Mouse (Mus musculus) activated CD4-positive, CD25-positive, alpha-beta regulatory T cell, adult 4 months (primary cell): ENCODE results near the gene Gm44596. TPM values are rescaled to one million over a fixed set of nuclear protein-coding genes. Genes with fewer than 3 reads are reported as not detected.
A peak's percentile ranks its signal among the peaks of the same experiment; 100 is the strongest.

Experiments used
- ATAC-seq: one replicate; pipeline ENCODE4 v1.8.0; 2017
- polyA plus RNA-seq, 2 experiments: library from polyadenylated mRNA; unstranded; fragments of 100-300 nt; shearing (Covaris generic); gene quantifications; one replicate each; pipeline ENCODE4 v1.2.1; 2017

The Gm44596 gene
- polyA plus RNA-seq, 2 experiments from 2014 or later: not detected

DNA sequence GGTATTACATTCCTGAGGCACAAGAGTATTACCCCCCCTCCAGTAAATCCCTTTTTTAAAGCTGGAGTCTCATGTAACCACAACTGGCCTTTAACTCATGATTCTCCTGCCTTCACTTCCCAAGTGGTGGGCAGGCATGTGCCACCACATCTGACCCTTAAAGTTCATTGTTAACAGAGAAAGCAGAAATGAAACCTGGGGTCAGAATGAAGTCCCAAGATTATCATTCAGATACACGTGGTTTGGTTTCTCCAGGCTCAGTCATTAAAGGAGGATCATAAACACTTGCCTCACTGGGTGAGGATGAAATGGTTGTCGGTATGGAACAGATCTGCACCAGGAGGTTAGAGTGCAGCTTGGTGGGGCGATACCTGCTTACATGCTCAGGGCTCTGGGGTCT, 6.0 kb downstream of the Gm44596 start:
- ATAC-seq: no peak

DNA sequence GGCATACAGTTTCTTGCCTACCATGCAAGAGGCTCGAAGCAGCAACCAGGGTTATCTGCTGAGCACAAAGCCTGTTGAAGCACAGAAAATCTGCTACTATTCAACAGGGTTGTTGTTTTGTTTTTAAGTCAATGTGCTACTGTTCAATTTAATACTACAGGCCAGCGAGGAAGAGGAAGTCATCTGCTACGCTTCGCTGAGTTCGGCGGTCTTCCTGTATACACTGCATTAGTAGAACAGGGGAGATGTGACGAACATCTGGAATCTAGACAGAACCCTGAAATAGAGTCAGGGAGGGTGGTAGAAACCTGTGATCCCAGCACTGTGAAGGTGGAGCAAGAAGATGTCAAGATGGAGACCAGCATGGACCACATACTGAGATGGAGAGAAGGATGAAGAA, 8.4 kb downstream of the Gm44596 start:
- no peak for ATAC-seq

DNA sequence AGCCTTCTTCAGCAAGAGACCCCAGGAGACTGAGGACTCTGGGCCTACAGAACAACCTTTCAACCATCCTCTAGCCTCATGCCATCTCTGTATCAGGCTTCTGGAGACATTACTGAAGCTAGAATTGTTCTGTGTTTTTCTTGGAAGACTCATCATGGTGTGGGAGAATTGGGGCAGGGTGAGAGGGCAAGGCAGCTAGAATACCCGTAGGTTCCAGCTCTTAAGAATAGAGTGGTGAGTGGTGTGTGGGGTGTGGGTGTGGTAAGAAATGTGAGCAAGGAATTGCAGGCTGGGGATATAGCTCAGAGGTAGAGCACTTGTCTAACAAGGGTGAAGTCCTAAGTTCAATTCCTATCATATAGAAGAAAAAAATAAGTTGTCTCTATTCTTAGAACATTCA, 9.7 kb downstream of the Gm44596 start:
- ATAC-seq: no peak

DNA sequence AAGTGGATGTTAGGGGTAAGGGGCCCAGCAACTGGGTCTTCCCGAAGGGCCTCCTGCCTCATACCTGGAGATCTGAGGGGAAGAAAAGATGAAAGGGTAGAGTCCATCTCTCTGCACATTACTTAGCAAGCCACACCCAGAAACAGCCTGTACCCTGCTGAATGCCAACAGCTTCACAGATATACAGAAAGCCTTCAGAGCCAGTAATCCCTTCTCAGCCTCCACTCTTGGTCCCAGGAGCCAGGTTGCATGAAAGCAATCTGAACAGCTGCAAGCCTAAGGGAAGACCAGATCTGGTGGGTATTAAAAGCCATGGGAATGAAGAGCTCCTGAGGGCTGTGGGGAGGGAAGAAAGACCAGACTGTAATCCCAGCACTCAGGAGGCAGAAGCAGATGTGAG, 13.9 kb downstream of the Gm44596 start:
- ATAC-seq: no peak

DNA sequence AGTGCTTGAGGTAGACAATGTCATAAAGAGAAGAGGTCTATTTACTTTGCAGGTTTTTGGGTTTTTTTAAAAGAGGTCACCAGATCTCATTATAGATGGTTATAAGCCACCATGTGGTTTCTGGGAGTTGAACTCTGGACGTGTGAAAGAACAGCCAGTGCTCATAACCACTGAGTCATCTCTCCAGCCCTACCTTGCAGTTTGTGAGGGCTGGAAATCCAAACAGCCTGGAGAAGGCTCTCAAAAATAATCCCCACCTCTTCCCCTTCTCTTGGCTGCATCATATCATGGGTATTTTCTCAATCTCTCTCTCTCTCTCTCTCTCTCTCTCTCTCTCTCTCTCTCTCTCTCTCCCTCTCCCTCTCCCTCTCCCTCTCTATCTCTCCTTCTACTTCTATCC, 15.4 kb downstream of the Gm44596 start:
- ATAC-seq: no peak

DNA sequence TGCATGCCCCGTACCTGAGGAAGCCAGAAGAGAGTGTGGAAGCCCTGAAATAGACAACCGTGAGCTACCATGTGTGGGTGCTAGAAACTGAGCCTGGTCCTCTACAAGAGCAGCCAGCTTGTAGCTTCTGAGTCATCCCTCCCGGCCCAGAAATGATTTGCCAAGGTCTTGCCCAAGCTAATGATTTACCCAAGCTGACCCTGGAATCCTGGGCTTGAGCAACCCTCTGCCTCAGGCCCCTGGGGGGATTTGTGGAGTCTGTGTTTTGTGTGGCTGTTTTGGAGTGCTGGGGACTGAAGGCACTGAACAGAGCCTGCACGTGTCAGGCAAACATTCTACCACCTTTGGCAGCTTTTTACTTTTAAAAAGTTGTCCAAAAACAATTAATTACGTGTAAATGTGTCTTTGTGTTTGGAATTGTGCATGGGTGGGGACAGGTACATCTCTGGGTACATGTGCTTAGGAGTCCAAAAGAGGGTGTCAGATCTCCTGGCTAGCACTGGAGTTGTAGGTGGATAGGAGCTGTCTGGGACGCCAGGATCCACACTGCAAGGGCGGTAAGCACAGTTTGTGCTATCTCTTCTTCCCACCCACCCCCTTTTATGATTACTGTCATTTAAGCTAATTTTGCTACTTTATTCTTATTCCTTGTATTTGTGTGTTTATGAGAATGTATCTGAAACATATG, 22.4 kb downstream of the Gm44596 start:
- no peak for ATAC-seq

DNA sequence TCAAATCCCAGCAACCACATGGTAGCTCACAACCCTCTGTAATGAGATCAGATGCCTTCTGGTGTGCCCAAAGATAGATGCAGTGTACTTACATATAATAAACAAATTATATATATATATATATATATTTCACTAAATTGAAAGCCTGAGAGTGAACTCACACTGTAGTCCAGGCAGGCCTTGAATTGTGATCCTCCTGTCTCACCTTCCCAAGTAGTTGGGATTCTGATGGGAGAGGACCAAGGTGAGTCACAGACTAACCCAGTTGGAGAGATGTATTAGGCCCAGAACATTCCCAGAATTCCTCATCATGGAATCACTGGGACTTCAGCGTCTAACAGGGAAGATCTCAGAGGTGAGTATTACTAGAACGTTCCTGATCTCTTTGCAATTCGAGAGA, 23.7 kb downstream of the Gm44596 start, which contains the start of gene Nrip2:
TSS of gene Nrip2 (plus strand) at position 301 of the 400 bp plus-strand sequence.
- no peak for ATAC-seq

DNA sequence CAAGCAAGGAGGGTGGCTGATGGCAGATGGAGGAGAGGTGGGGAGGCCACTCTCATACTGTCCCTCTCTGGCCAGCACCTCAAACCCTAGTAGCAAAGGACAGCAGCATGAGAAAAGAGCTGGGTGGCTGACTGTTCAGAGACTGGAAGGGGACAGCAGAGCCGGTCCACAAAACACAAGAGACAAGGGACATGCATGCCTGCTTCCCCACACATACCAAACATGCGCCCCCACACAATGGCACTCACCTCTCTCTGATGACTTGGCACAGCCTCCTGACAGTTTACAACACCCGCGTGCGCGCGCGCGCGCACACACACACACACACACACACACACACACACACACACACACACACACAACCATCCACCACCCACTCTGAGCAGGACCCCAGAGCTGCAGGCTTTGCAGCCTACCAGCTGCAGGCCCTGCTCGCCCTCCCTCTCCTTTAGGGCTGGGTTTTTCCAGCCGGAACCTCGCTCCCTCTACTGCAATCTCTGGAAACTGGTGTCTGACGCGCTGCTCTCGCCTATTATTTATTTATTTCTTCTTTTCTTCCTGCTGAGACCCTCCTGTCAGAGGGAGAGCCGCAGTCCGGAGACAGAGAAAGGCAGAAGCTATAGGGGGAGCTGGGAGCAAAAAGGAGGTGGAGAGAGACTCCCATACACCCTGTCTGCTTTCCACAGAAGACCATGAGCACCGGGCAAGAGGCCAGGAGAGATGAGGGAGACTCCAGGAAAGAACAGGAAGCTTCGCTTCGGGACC, 24.3 kb downstream of the Gm44596 start:
- ATAC-seq: no peak

DNA sequence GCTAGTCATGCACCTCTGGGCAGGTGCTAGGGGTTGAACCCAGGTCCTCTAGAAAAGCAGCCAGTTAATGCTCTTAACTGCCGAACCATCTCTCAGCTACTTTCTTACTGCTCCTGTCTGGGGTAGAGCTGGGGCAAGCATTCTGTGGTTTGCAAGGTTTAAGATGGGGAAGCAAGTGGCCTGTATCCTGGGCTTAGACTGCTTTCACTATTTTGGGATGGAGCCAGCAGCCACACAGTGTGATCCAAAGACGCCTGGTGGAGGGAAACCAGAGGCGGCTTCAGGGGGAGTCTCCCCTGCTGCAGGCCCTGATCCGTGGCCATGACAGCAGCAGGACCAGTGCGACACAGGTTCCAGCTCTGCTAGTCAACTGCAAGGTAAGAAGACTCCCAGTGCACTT, 29.4 kb downstream of the Gm44596 start:
- ATAC-seq: no peak

DNA sequence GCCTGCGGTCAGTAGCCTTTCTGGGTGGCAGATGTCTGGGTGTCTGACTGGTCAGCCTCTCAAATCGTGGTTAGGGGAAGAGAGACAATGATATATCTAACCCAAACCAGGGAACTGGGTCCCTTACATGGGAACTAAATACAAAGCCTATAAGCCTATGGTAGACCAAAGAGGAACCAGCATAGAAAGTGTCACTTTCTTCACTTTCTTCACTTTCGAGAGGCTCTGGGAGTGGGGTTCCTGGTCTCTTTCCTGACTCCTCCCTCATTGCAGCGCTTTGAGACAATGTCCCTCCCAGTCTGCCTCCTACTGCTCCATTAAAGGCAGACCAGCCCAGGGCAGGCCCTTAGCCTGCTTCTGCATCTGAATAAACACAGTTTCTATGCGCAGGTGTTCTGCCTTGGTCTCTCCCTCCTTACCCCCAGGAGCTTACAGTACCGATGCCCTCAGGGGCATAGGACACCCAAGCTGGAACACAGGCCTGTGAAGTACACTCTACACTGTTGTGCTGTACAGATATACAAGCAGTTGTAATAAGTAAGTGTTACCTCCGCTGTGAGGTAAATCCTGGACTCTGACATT, 33.3 kb downstream of the Gm44596 start:
- no peak for ATAC-seq

DNA sequence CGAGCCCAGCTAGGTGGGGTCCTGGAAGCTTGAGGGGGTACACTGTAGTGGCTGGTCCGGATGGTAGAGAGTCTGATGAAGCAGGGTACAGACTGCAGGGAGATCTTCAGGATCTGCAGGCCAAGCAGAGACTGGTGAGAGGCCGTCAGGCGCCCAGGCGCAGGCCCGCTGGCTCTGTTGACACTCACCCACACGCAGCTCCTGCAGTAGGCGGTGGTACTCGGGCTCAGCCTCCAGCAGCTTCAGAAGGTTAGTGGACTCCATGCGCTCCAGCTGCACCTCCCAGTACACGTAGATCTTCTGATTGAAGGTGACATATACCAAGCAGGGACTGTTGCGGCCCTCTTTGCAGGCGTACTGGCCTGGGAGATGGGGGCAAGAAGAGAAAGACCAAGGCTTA, 35.0 kb downstream of the Gm44596 start:
- no peak for ATAC-seq

DNA sequence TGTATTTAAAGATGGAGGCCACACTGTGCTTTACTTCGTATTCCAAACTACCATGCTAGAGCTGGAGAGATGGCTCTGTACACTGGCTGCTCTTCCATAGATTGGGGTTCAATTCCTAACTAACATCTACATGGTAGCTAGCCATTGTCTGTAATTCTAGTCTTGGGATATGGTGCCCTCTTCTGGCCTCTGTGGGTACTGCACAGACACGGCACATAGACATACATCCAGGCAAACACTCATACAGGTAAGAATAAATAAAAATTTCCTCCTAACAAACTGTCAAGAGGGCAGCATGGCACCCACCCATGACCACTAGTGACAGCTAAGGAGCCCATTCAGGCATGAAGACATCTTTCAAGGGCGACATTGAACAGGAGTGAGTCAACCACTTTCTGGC, 35.8 kb downstream of the Gm44596 start:
- peak; percentile 88 for ATAC-seq

DNA sequence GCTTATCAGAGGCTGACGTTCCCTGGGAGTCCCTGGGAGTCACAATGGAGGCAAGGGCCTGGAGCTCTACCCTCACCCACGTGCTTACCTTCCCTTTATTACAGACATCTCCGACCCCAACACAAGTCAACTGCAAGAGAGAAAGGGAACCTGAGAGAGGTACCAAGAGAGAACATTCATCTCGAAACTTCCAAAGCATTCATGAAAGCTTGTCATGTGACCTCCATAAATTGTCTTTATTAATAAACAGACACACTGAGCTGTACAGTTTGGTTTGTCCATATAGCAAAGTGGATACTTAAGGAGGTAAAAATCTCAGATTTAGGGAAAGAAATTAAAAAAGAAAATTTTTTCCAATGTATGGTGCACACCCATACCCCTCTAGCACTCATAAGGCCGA, 40.9 kb downstream of the Gm44596 start:
- no peak for ATAC-seq

DNA sequence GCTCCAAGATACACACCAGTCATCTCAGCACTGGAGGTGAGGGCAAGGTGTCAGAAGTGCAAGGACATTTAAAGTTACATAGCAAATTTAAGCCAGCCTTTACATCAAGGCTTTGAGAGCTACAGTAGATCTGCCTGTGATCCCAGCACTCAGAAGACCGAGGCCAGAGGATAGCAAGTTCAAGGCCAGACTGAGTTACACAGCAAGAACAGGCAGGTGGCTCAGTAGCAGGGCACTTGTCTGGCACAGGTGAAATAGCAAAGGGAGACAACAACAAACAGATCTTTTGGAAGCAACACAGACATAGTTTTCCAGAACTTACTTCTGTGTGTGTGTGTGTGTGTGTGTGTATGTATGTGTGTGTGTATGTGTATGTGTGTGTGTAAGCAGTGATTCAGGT, 42.8 kb downstream of the Gm44596 start:
- no peak for ATAC-seq

DNA sequence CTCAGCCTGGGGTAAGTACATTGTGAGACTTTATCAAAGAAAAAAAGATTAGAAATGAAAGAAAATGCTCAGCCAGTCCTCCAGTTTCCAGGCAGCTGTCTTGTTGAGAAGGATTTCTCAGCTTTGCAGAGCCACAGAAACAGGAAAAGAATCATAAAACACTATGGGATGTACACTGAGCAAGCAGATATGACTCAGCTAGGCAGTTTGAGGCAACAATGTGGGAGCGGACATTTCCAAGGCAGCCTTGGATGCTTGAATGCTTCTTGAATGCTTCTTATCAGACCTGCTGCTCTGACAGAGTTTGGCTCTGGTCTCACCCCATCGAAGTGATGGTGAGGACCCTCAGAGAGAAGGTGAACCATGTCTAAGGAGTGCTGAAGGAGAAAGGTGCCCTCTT, 45.7 kb downstream of the Gm44596 start:
- ATAC-seq: no peak

DNA sequence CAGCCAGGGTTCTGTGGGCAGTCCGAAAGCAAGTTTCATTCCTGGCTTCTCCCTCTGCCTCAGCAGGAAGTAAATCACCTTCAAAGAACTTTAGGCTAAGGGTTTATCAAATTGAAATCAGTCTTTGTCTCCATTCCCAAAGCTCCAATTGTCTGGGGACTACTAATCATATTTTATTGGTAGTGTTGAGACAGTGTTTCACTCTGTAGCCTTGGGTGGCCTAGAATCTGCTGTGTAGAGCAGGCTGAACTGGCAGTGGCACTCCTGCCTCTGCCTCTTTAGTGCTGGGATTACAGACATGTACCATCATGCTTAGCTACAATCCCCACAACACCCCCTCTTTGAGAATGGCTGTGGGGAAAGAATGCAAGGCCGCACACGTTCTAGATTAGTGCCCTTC, 46.2 kb downstream of the Gm44596 start:
- no peak for ATAC-seq

DNA sequence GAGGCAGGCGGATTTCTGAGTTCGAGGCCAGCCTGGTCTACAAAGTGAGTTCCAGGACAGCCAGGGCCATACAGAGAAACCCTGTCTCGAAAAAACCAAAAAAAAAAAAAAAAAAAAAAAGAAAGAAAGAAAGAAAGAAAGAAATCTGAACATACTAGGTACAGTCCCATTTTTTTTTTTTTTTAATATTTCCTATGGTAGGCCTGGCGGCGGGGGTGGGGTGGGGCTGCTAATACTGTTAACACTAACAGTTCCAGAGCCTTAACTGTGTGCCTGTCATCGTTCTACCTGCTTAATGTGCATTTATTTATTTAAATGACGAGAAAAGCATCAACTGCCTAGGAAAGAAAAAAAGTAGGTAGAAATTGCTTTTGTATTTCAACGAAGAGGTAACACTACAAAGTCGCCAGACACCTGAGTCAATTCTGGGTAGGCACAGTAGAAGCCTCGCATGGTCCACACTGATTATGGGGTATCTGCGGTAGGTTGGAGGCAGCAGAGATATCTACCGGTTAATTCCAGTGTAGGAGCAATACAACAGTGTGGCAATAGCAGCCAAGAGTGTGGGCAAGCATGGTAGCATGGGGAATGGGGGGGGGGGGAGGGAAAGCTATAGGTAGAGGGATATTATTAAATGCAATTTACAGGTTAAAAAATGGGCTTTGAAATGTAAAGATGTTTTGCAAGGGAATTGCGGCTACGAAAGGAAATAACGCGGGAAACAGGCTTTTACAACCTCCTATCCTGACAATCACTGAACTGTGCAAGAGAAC, 48.4 kb downstream of the Gm44596 start:
- ATAC-seq: no peak

DNA sequence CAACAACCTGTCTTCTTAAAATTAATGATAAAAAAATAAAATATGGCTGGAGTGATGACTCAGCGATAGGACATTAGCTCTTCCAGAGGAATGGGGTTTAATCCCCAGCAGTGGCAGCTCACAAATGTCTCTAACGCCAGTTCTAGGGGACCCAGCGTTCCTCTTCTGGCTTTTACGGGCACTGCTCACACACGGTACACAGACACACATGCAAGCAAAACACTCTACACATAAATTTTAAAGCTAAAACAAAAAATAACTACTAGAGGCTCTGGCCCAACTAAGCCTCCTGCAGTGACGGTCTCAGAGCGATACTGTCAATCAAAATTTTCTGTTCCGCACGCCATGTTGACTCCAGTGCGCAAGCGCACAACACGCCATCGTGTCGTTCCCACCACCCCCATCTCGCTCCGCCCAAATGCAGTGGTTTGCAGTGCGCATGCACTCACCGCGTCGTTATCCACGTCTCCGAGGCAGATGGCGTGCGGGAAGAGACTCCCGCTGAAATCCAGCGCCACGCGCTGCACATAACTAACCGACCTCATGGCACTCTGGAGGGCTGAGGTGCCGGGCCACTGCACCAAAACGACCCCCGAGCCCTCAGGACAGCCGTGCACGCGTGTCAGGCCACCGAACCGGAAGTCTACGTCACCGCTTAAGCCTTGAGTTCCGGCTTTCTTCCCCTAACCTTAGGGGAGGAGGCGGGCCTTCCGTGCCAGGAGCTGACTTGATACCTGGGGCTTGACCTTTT, 49.1 kb downstream of the Gm44596 start, which contains the start of gene Itfg2:
TSS of gene Itfg2 (minus strand) at position 663 of the 751 bp plus-strand sequence.
- ATAC-seq: peak; percentile 94

DNA sequence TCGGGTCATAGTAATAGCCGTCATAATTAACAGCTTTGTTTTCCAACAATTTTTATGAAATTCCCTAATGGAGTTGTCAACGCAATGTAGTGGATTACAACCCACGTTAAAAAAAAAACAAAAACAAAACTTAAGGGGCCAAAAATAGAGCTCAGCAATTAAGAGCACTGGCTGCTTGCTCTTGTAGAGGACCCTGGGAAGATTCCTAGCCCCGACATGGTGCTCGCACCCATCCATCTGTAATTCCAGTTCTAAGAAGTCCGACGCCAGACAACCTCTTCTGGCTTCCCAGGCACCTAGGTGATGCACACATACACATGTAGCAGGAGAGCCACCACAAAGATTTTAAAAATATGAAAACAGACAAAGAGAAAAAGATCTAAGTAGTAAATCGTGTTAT, 49.7 kb downstream of the Gm44596 start:
- no peak for ATAC-seq

DNA sequence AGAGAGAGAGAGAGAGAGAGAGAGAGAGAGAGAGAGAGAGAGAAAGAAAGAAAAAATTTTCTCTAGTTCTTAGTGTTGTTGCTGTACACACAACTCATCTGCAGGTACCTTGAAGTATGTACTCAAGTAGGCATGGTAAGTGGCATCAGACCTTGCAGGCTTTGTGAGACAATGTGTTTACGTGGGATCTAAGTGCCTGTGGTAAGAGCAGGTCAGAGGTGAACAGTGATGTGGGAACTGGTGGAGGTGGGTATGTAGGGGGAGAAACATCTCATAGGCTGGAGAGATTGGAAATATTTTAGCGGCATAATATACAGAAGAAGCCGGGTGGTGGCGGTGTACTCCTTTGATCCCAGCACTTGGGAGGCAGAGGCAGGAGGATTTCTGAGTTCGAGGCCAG, 52.3 kb downstream of the Gm44596 start:
- ATAC-seq: no peak

DNA sequence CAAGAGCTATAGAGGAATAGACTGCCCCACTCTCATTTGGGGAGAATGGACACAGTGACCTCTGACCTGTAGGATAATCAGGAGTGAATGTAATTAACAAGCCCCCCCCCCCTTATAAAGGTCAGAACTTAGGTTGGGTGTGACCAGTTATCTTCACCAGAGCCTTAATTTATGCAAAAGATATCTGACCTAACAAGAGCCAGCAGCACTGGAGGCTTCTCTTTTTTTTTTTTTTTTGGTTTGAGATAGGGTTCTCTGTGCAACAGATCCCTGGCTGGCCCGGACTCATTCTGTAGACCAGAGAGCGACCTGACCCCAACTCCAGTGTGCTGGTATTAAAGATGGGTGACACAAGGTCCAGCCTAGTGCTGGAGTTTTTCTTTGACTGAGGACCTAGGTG, 54.0 kb downstream of the Gm44596 start:
- ATAC-seq: no peak

DNA sequence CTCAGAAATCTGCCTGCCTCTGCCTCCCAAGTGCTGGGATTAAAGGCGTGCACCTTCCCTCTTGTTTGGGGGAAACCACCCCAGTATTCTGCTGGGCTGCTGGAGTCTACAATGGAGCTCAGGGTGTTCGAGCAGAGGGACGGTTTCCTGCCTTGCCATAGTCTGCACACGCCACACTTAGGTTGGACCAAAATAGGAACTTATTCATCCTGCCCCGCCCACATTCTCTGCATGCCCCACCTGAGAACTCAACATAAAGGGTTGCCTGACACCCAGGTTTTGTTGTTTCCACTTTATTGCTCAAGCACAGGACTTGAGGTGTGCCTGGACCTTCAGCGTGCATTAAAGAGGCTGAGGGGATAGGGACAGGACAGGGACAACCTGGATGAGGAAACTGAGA, 54.5 kb downstream of the Gm44596 start:
- no peak for ATAC-seq
